Mouse (Mus musculus) bone marrow macrophage, adult 2 months (primary cell): Measurements from ENCODE around the gene Map7d1. TPM values are rescaled to one million over a fixed set of nuclear protein-coding genes. Genes with fewer than 3 reads are reported as not detected.

Experiments used
- H3K27ac ChIP-seq: 2 replicates; pipeline ENCODE4 v1.5.1; 2012; ENCODE audit warnings: low read depth, low read length; ENCODE audit not compliant: insufficient read depth
- H3K4me1 ChIP-seq: 2 replicates; pipeline ENCODE4 v1.6.1; 2012; ENCODE audit warnings: low read length; ENCODE audit not compliant: control insufficient read depth, insufficient read depth
- H3K4me3 ChIP-seq: 2 replicates; pipeline ENCODE4 v1.5.1; 2012; ENCODE audit warnings: mild to moderate bottlenecking, low read length, moderate library complexity; ENCODE audit not compliant: insufficient read depth
- CTCF ChIP-seq: IDR thresholded peaks from 2 replicates; pipeline ENCODE4 v1.5.1; 2012; ENCODE audit warnings: low read depth, mild to moderate bottlenecking, low read length, moderate library complexity
- POLR2A ChIP-seq: IDR thresholded peaks from 2 replicates; pipeline ENCODE4 v1.6.1; 2012; ENCODE audit warnings: mild to moderate bottlenecking, low read depth, low read length, borderline replicate concordance
- polyA plus RNA-seq: library from polyadenylated mRNA; stranded (reverse); fragments of >200 nt; gene quantifications from 2 replicates; pipeline ENCODE4 v1.2.4, GENCODE M21; 2012; ENCODE audit not compliant: missing spikeins, insufficient read depth, insufficient read length

Map7d1 gene
- polyA plus RNA-seq, 1 experiment = 131 TPM

- H3K27ac ChIP-seq = peak overlapping the region; percentile 22; the same call in 1 of the 2 replicates
- peaks cover 19% of the 10 kb centered on the region for H3K4me1 ChIP-seq
- no peak for TF ChIP-seq POLR2A
- TF ChIP-seq CTCF = no peak
- no peak overlapping the region for H3K4me3 ChIP-seq
Observed at GRCm38 (mm10) chr4:126204661-126205230, 51.4 kb downstream of the Map7d1 start.

GRCm38 (mm10) chr4:126204016-126204415 lies 52.1 kb downstream of the Map7d1 start:
- no peak overlapping the region for H3K27ac ChIP-seq

GRCm38 (mm10) chr4:126203336-126203895 lies 52.7 kb downstream of the Map7d1 start:
- TF ChIP-seq CTCF = no peak
- peak overlapping the region; percentile 52 for H3K4me3 ChIP-seq
- H3K27ac ChIP-seq = peak overlapping the region; percentile 95
- peaks cover 26% of the 10 kb centered on the region for H3K4me1 ChIP-seq

More at GRCm38 (mm10) chr4:126204016-126204415, 52.1 kb downstream of the Map7d1 start:
- TF ChIP-seq POLR2A = no peak
- no peak for TF ChIP-seq CTCF
- Histone ChIP-seq H3K4me3 (no peak overlapping the region), H3K4me1 (peaks cover 23% of the 10 kb centered on the region)

DNA sequence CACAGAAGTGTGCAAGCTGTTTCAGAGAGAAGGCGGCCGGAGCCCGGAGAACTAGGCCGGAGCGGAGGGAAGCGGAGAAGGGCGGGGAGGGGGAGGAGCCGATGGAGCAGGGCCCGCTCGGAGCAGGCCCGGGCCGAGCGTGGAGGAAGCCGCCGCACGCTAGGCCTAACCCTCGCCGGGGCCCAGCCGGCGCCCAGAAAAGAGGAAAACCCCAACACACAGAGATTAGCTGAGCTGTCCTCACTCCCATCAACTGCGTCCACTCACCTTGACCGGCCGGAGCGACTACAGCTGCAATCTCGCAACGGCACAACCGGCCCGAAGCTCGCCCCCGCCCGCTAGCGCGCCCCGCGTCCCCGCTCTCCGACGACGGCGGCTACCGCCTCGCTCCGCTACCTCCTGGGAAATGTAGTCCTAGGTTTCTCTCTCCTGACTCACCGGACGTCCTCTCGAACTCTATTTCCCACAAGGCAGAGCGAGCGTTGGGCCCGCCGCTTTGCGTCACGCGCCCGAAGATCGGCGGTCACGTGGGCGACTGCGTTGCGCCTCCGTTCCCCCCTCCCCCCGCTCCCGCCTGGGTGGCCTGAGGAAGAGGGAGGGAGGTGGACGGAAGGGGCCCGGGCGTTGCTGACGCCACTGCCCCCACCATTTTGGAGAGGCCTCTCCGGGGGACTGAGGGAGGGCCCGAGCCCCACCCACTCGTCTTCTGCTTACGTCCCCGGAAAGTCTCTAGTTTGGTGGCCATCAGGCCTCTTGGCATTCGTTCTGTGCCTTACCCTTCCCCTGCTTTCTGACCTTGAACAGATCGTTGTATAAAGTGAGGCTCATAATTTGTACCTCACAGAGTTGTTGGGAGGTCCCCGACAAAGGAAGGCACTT lies 53.6 kb downstream of the Map7d1 start, which contains the start of gene Thrap3:
Gene Thrap3 (minus strand): TSS at position 458 of the 879 bp plus-strand sequence.
- Histone ChIP-seq H3K4me3 (peak within 1 kb of the TSS; percentile 90), H3K4me1 (peaks cover 34% of the 10 kb centered on the region)
- TF ChIP-seq POLR2A = no peak; the same call in 1 of the 2 replicates
- TF ChIP-seq CTCF = no peak

DNA sequence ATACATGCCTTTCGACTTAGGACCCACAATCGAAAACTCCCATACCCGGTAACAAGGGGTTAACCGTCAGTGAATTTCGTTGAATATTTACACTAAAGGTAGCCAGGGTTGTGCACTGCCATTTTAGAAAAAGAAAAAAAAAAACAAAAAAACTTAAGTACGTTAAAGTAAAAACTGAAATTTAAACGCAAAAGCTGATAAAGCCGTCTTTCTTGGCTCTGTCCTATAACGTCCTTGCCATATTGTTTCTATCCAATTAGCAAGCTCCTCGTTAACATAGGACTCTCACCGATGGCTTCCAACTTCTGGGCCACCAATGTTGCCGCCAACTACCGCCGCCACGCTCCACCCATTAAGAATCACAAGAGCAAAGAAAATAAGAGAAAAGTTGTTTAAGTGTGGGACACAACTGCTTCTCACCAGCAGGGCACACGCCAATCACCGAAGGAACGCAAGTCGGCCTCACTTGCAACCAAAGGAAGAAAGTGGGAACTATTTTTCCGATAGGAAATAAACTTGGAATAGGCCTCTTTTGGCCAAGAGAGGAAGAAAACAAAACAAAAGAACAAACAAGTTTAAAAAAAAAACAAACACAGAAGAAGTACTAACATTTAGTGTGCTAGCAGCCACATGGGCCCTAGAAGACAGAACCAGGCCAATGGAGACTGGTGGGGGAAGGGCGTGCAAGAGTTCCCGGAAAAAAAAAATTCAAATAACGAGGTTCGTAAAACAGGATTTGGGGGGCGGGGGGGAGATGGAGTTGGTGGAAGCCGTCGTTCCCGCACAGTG lies 54.4 kb downstream of the Map7d1 start:
- Histone ChIP-seq H3K27ac (peak overlapping the region; percentile 98), H3K4me3 (peak overlapping the region; percentile 90), H3K4me1 (peaks cover 39% of the 10 kb centered on the region)
- TF ChIP-seq CTCF = no peak
- TF ChIP-seq POLR2A = no peak

More for the DNA sequence above, 53.6 kb downstream of the Map7d1 start, which contains the start of gene Thrap3:
- peak within 1 kb of the TSS; percentile 98 for H3K27ac ChIP-seq

DNA sequence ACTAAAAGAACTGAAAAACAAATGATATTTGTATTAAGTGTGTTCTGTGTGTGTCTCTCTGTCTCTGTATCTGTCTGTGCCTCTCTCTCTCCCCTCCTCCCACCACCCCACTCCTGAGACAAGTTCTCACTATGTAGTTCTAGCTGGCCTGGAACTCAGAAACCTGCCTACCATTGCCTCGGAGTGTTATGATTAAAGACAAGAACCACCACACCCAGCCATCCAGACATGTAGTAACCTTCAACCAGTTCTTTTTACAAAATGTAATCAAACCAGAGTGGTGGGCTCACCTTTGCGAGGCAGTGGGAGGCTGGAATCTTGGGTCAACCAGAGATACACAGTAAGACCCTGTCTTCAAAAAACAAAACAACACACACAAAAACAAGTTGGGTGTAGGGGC lies 55.5 kb downstream of the Map7d1 start:
- H3K4me3 ChIP-seq = peak overlapping the region; percentile 90
- H3K4me1 ChIP-seq = peaks cover 44% of the 10 kb centered on the region
- peak overlapping the region; percentile 9; the same call in 1 of the 2 replicates for H3K27ac ChIP-seq
- TF ChIP-seq POLR2A (no peak), CTCF (no peak)

DNA sequence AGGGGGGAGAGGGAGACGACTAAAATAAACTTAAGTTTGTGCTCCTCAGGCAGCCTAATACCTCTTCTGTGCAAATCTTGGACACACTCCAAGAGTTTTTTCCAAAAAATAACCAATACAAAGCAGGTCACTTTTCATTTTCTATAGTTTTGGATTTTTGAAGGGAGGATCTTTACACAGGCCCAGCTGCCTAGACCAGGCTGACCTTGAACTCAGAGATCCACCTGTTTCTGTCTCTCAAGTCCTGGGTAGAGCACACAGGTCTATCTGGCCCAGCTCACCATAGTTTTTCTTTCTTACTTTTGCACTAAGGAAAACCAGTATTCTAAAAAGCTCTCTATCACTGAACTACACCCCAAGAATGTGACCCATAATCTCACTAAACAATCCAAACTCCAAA lies 56.1 kb downstream of the Map7d1 start:
- no peak for TF ChIP-seq CTCF
- TF ChIP-seq POLR2A = no peak
- H3K4me3 ChIP-seq = peak overlapping the region; percentile 90
- H3K27ac ChIP-seq = no peak overlapping the region
- peaks cover 45% of the 10 kb centered on the region for H3K4me1 ChIP-seq

- no peak for TF ChIP-seq CTCF
- TF ChIP-seq POLR2A = no peak
- H3K27ac ChIP-seq = no peak overlapping the region
- H3K4me3 ChIP-seq = peak overlapping the region; percentile 38
- peaks cover 46% of the 10 kb centered on the region for H3K4me1 ChIP-seq
Observed at GRCm38 (mm10) chr4:126199556-126199955, 56.6 kb downstream of the Map7d1 start.

- H3K4me3 ChIP-seq = no peak overlapping the region
- H3K4me1 ChIP-seq = peaks cover 32% of the 10 kb centered on the region
- H3K27ac ChIP-seq = no peak overlapping the region
- TF ChIP-seq CTCF (no peak), POLR2A (no peak)
Observed at GRCm38 (mm10) chr4:126197485-126197884, 58.7 kb downstream of the Map7d1 start.
